Mouse (Mus musculus): ENCODE results near the gene Tubgcp2.

GRCm38 (mm10) chr7:139951991-139952633, 84.4 kb downstream of the Tubgcp2 start:
- TF ChIP-seq POLR2A (IDR thresholded peaks at IDR 0.05; ENCODE audit: borderline replicate concordance, extremely low read depth, insufficient read depth, insufficient read length, poor library complexity, severe bottlenecking) (no peak), CTCF (IDR thresholded peaks at IDR 0.05; ENCODE audit: borderline replicate concordance, extremely low read depth, insufficient read depth, insufficient read length) (no peak)
